Mouse (Mus musculus): ENCODE measurements at regions not wholly inside any gene's neighbourhood (a gene's known extent, or its start where the extent isn't known, plus 50 kb on each side); places are given as distances from the start of the nearest gene placed in this dataset.
A peak's percentile ranks its signal among the peaks of the same experiment; 100 is the strongest.

DNA sequence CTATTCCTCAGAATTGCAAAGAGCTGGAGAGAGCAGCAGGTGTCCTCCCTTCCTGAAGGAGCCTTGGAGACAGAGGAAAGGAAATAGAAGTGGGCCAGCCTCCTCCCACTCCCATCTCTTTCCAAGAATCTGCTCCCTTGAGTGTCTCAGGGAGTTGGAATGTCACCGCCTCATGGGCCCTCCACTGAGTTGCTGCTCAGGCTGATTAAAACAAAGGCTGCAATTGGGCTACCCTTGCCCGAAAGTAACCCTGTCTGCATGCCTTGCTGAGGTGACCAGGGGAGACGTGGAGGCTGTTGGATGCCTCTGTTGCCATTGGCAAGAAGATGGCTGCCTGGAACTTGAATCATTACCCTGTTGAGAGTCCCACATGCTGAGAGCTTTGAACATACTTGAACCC lies 59.7 kb upstream of the Abca1 start:
- DNase-seq (ENCODE audit: low spot score): peak; percentile 87

DNA sequence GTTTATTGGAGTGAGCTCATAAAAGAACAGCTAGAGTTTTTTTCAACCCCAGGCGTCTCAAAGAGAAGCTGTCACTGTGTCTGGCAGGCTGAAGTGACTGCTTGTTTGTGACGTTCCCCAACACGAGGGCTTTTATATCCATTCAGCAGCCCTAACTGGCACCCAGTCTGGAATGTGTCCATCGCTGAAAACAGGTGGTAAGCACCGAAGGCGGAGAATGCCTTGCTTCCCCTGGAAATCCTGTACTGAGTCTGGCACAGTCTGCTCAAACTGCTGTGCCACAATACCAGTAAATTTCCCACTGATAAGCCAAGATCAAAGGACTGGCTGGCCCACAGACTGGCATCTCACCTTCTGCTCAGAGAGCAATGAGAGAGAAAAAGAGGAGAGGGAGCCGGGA lies 59.1 kb upstream of the Abca1 start:
- DNase-seq (ENCODE audit: low spot score): no peak

DNA sequence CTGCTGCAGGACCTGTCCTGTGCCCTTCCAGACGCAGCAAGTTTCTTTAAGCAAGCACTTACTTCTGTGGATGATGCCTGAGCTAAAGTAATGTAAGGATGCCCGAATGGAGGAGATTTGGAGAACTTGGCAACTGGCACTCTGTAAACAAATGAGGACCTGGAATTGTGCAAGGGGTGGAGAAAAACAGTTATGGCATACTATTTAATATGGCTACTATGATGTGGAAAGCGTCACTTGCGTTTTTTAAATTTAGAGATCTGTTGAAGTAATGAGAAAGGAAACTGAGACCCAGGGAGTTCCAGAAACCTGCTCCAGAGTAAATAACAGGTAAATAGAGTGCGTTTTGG lies 58.6 kb upstream of the Abca1 start:
- no peak for DNase-seq (ENCODE audit: low spot score)

DNA sequence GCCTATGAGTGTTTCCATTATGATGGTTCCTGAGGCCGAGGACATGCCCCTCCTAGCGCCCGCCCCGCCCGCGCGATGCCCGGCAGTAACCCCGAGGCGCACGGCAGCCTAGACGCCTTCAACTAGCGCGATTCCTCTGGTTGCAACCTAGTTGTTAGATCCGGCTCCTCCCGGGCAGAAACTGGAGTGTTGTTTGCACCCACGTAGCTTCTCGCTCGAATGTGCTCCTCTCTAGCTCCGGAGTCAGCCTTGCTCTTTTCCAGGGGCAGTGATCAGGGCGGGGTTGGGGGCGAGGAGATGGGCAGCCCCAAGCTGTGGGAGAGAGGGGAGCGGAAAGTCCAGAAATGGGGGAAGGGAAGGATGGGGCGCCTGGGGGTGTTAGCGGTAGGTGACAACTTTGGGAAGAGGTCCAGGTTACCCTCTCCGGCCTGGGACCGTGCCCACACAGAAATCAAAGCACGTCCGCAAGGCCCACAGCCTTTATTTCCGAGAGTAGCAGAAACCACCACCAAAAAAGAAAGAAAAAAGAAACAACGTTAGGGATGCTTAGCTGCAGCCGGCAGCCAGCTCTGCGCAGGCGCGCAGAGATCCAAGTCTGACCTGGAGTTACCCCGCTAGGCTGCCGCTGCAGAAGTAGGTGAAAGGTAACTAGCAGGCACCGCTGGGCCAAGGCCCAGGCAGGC lies 58.1 kb upstream of the Abca1 start:
- peak; percentile 77 for DNase-seq (ENCODE audit: low spot score)

DNA sequence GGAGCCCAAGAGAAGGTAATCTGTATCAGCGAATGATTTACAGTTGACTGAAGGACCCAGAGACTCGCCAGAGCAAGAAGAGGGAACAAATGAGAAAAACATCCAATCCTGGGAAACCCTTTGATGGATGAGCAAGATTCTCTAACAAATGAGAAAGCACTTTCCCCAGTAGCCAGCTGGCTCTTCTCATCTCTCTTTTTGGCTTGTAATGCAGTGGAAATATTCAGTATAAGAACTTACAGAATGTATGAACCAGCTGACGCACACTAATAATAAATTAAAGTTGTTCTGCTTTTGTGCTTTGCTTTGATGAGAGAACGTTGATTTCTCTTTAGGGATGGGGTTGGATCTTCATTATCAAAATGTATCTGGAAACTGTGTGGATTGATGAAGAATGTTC lies 52.8 kb upstream of the Abca1 start:
- DNase-seq (ENCODE audit: low spot score): no peak

DNA sequence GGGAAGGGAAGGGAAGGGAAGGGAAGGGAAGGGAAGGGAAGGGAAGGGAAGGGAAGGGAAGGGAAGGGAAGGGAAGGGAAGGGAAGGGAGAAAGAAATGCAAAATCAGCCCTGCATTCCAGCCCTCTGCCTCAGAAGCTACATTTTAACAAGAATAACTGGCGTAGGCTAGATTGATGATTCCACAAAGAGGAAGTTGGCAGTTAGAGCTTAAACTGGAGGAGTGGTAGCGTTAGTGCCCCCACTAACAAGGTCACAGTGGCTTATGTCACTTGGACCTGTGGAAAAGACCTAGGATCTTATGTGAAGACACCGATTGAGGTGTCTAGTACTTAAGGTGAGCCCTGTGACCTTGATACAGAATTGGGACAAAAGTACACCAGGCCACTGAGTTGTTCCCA lies 51.0 kb upstream of the Abca1 start:
- no peak for DNase-seq (ENCODE audit: low spot score)

Data from heart, adult 8-10 months (tissue).